Mouse (Mus musculus) liver, embryonic 13.5 days (tissue): ENCODE measurements around the gene Agtr1a. TPM values are rescaled to one million over a fixed set of nuclear protein-coding genes. Genes with fewer than 3 reads are reported as not detected.

ENCODE experiments used
- ATAC-seq: fragments of 200-750 bp; cut with Nextera tagmentation; 2 replicates; pipeline ENCODE4 v1.8.0; 2017; ENCODE audit warnings: low read depth, mild to moderate bottlenecking, moderate number of reproducible peaks, moderate library complexity
- DNase-seq: peaks from one replicate; pipeline ENCODE4 v3.0.0; 2022
- H3K27ac ChIP-seq: fragments of 300-500 bp; sonication (generic); 2 replicates; pipeline ENCODE4 v1.5.1; 2015; ENCODE audit warnings: moderate library complexity, mild to moderate bottlenecking, inconsistent platforms
- H3K27me3 ChIP-seq: fragments of 300-500 bp; sonication (generic); 2 replicates; pipeline ENCODE4 v1.6.1; 2015; ENCODE audit warnings: mild to moderate bottlenecking, inconsistent platforms
- H3K36me3 ChIP-seq: fragments of 300-500 bp; sonication (generic); 2 replicates; pipeline ENCODE4 v1.6.1; 2015; ENCODE audit warnings: mild to moderate bottlenecking, inconsistent platforms
- H3K4me1 ChIP-seq: fragments of 300-500 bp; sonication (generic); replicated peaks from 2 replicates; pipeline ENCODE4 v1.6.1; 2015; ENCODE audit warnings: inconsistent platforms
- H3K4me2 ChIP-seq: fragments of 300-500 bp; sonication (generic); 2 replicates; pipeline ENCODE4 v1.6.1; 2015; ENCODE audit warnings: inconsistent platforms, mild to moderate bottlenecking, moderate library complexity
- H3K4me3 ChIP-seq: fragments of 300-500 bp; sonication (generic); replicated peaks from 2 replicates; pipeline ENCODE4 v1.5.1; 2015; ENCODE audit warnings: mild to moderate bottlenecking, inconsistent platforms
- H3K9ac ChIP-seq: fragments of 300-500 bp; sonication (generic); 2 replicates; pipeline ENCODE4 v1.6.1; 2015; ENCODE audit warnings: mild to moderate bottlenecking, inconsistent platforms
- H3K9me3 ChIP-seq: fragments of 300-500 bp; sonication (generic); replicated peaks from 2 replicates; pipeline ENCODE4 v1.6.1; 2016; ENCODE audit warnings: inconsistent platforms
- WGBS: fragments of 180-500 bp; shearing (Covaris S2); methylation state at CpG from one replicate; pipeline ENCODE4 v1.1.7; 2015; ENCODE audit not compliant: insufficient replicate concordance; 5-methylcytosine and 5-hydroxymethylcytosine counted together
- polyA plus RNA-seq: library from polyadenylated mRNA; unstranded; fragments of >200 nt; fragmentation: Nextera tagmentation; extraction: Ambion mirVana; gene quantifications from 2 replicates; pipeline ENCODE4 v1.2.1, GENCODE M21; 2015

Gene Agtr1a
- 5.5 and 7.1 TPM in 2 replicates for polyA plus RNA-seq

DNA sequence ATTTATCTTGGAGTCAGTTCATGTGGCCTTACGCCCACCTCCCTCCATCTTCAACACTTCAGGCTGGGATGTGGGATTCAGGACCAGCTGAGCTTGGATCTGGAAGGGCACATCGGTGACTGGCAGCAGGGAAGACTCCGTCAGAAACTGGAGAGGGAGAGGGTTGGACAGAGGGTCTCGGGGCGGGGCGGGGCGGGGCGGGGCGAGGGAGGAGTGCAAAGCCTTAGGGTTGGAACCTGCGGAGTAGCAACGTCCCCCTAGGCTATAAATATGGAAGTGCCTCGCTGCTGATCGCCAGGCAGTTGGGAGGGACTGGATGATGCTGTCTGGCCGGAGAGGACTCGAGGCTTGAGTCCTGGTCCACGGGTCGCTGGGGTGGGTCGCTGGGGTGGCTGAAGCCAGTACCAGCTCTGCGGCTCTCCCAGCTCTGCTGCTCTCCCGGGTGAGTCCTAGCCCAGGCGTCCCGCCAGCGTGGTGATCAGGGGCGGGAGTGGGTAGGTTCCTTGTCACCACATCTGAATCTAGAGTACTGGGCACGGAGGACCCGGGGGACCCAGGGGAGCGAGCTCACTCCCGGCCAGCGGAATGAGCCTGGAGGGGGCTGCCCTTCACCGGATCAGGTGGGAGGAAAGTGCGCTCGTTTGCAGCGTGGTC, at the start of gene Agtr1a:
Gene Agtr1a (plus strand): TSS at position 294 of the 654 bp plus-strand sequence.
- Histone ChIP-seq H3K4me1 (no peaks in the 10 kb centered on the region), H3K27me3 (peaks cover 14% of the 10 kb centered on the region), H3K36me3 (no peaks in the 10 kb centered on the region), H3K4me2 (peak within 1 kb of the TSS; percentile 58), H3K4me3 (peak within 1 kb of the TSS; percentile 54), H3K27ac (no peak within 1 kb of the TSS), H3K9me3 (no peaks in the 10 kb centered on the region), H3K9ac (peak within 1 kb of the TSS; percentile 56)
- DNase-seq: no peak
- peak; percentile 71 for ATAC-seq
- 2% methylated on average over 32 of the region's 33 CpGs for WGBS

GRCm38 (mm10) chr13:30310221-30310620, 26.0 kb upstream of the Agtr1a start:
- Histone ChIP-seq H3K27ac (no peak overlapping the region), H3K4me3 (no peak overlapping the region), H3K9ac (no peak overlapping the region), H3K36me3 (no peaks in the 10 kb centered on the region), H3K9me3 (no peaks in the 10 kb centered on the region), H3K4me2 (no peak overlapping the region), H3K27me3 (no peaks in the 10 kb centered on the region), H3K4me1 (no peaks in the 10 kb centered on the region)
- ATAC-seq (no peak), DNase-seq (no peak)
- WGBS: 62% methylated on average over 4 of the region's 4 CpGs

GRCm38 (mm10) chr13:30324669-30325346, 11.4 kb upstream of the Agtr1a start:
- no peak overlapping the region for H3K9ac ChIP-seq
- no peaks in the 10 kb centered on the region for H3K36me3 ChIP-seq
- ATAC-seq (no peak), DNase-seq (no peak)
- 71% methylated on average over 11 of the region's 11 CpGs for WGBS
- H3K4me2 ChIP-seq: no peak overlapping the region
- no peaks in the 10 kb centered on the region for H3K9me3 ChIP-seq
- H3K27me3 ChIP-seq: no peaks in the 10 kb centered on the region
- no peaks in the 10 kb centered on the region for H3K4me1 ChIP-seq
- H3K27ac ChIP-seq: no peak overlapping the region
- H3K4me3 ChIP-seq: no peak overlapping the region

- Histone ChIP-seq H3K4me3 (no peak overlapping the region), H3K27me3 (peaks cover 2% of the 10 kb centered on the region; the same call in 1 of the 2 replicates), H3K4me2 (no peak overlapping the region), H3K4me1 (no peaks in the 10 kb centered on the region), H3K9ac (no peak overlapping the region), H3K27ac (no peak overlapping the region), H3K9me3 (no peaks in the 10 kb centered on the region), H3K36me3 (no peaks in the 10 kb centered on the region)
- WGBS: 56% methylated on average over 5 of the region's 5 CpGs
- no peak for DNase-seq
- ATAC-seq: no peak
Observed at GRCm38 (mm10) chr13:30331061-30331460, 5.2 kb upstream of the Agtr1a start.

DNA sequence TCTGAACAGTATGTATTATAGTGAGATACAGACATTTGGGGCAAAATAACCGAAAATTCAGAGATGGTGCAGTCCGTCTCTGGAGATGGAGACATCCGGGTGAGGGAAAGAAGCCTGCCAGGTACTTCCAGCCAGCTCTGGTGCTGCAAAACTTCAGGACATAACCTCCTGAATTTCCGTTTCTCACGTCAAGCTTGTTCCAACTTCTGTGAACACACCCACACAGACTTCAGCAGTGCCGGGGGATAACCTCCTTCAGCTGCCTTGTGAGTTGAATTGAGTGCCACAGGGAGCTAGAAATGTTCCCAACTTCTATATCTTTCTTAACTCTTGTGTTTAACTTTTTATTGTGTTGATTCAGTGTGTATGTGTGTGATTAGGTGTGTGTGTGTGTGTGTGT, 4.4 kb upstream of the Agtr1a start:
- Histone ChIP-seq H3K9ac (no peak overlapping the region), H3K9me3 (no peaks in the 10 kb centered on the region), H3K4me1 (no peaks in the 10 kb centered on the region), H3K4me3 (no peak overlapping the region), H3K27me3 (peaks cover 10% of the 10 kb centered on the region; the same call in 1 of the 2 replicates), H3K4me2 (no peak overlapping the region), H3K27ac (no peak overlapping the region), H3K36me3 (no peaks in the 10 kb centered on the region)
- ATAC-seq (no peak), DNase-seq (no peak)
- 63% methylated on average over 6 of the region's 6 CpGs for WGBS

DNA sequence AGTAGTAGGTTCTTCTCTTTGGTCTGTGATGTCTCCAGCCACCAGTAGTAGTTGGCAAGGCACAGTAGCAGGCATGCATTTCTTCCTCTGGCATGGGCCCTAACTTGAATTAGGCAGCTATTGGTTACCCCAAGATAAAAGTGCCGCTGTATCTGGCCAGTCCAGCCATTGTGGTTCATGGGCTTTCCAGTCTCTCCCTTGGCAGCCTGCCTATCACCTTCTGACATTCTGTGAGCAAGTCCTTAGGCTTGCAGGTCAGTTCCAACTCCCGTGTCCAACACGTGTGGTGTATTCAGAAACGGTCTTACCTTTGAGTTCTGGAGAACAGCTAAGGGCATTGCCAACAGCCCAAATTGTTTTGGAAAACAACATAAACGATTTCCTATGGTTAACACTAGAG, 3.7 kb upstream of the Agtr1a start:
- Histone ChIP-seq H3K27me3 (peaks cover 14% of the 10 kb centered on the region), H3K9me3 (no peaks in the 10 kb centered on the region), H3K4me3 (no peak overlapping the region), H3K27ac (no peak overlapping the region), H3K4me1 (no peaks in the 10 kb centered on the region), H3K36me3 (no peaks in the 10 kb centered on the region), H3K4me2 (no peak overlapping the region), H3K9ac (no peak overlapping the region)
- DNase-seq (no peak), ATAC-seq (no peak)
- WGBS: 51% methylated on average over 5 of the region's 5 CpGs

GRCm38 (mm10) chr13:30334667-30335066, 1.6 kb upstream of the Agtr1a start:
- 46% methylated on average over 3 of the region's 3 CpGs for WGBS
- ATAC-seq: no peak
- H3K4me1 ChIP-seq: no peaks in the 10 kb centered on the region
- no peaks in the 10 kb centered on the region for H3K9me3 ChIP-seq
- no peak overlapping the region for H3K27ac ChIP-seq
- H3K36me3 ChIP-seq: no peaks in the 10 kb centered on the region
- peaks cover 14% of the 10 kb centered on the region for H3K27me3 ChIP-seq
- H3K4me2 ChIP-seq: no peak overlapping the region
- DNase-seq: no peak
- H3K4me3 ChIP-seq: no peak overlapping the region
- no peak overlapping the region for H3K9ac ChIP-seq

DNA sequence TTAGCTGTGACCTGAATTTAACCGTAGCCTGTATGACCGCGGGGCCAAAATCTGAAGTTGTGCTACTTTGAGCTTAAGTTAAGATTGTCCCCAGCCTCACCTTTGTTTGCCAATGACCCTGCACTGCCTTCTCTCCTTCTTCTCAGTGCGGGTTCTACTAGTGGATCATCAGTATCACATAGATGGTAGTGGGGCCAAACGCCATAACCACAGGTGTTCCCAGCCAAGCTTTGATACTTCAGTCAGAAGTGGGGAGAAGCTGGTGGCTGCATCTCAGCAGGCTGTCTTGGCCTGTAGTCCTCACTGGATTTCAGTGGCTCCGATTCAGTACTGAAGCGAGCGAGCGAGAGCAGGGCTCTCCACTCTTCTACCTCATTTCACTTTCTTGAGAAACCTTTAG, 672 bp downstream of the Agtr1a start:
- DNase-seq (no peak), ATAC-seq (no peak)
- no peaks in the 10 kb centered on the region for H3K9me3 ChIP-seq
- peak overlapping the region; percentile 54 for H3K4me3 ChIP-seq
- H3K36me3 ChIP-seq: no peaks in the 10 kb centered on the region
- H3K9ac ChIP-seq: peak overlapping the region; percentile 56
- H3K4me1 ChIP-seq: no peaks in the 10 kb centered on the region
- peaks cover 14% of the 10 kb centered on the region for H3K27me3 ChIP-seq
- WGBS: 18% methylated on average over 9 of the region's 9 CpGs
- H3K27ac ChIP-seq: no peak overlapping the region
- H3K4me2 ChIP-seq: peak overlapping the region; percentile 58

- ATAC-seq: no peak
- Histone ChIP-seq H3K4me3 (no peak overlapping the region), H3K9me3 (no peaks in the 10 kb centered on the region), H3K27me3 (peaks cover 14% of the 10 kb centered on the region), H3K36me3 (no peaks in the 10 kb centered on the region), H3K4me2 (peak overlapping the region; percentile 58; the same call in 1 of the 2 replicates), H3K9ac (no peak overlapping the region), H3K4me1 (no peaks in the 10 kb centered on the region), H3K27ac (no peak overlapping the region)
- DNase-seq: no peak
- WGBS: 42% methylated on average over 7 of the region's 7 CpGs
Observed at GRCm38 (mm10) chr13:30337646-30338045, 1.4 kb downstream of the Agtr1a start.

GRCm38 (mm10) chr13:30338576-30338975, 2.3 kb downstream of the Agtr1a start:
- Histone ChIP-seq H3K4me3 (no peak overlapping the region), H3K4me1 (no peaks in the 10 kb centered on the region), H3K9me3 (no peaks in the 10 kb centered on the region), H3K36me3 (no peaks in the 10 kb centered on the region), H3K4me2 (no peak overlapping the region), H3K9ac (no peak overlapping the region), H3K27ac (no peak overlapping the region), H3K27me3 (peaks cover 14% of the 10 kb centered on the region)
- DNase-seq: no peak
- WGBS: 63% methylated on average over 5 of the region's 5 CpGs
- no peak for ATAC-seq

GRCm38 (mm10) chr13:30339927-30340326, 3.7 kb downstream of the Agtr1a start:
- H3K9ac ChIP-seq: no peak overlapping the region
- H3K27me3 ChIP-seq: peaks cover 14% of the 10 kb centered on the region
- no peak overlapping the region for H3K27ac ChIP-seq
- no peaks in the 10 kb centered on the region for H3K9me3 ChIP-seq
- no peak overlapping the region for H3K4me2 ChIP-seq
- ATAC-seq: no peak
- no peaks in the 10 kb centered on the region for H3K36me3 ChIP-seq
- no peak for DNase-seq
- no peaks in the 10 kb centered on the region for H3K4me1 ChIP-seq
- no peak overlapping the region for H3K4me3 ChIP-seq
- 71% methylated on average over 8 of the region's 8 CpGs for WGBS
